Mouse (Mus musculus) limb, embryonic 14.5 days (tissue): Measurements from ENCODE around the gene Zc3h4. TPM values are rescaled to one million over a fixed set of nuclear protein-coding genes. Genes with fewer than 3 reads are reported as not detected.

Source experiments
- ATAC-seq: fragments of 200-750 bp; cut with Nextera tagmentation; 2 replicates; pipeline ENCODE4 v1.8.0; 2017; ENCODE audit warnings: low read depth, moderate number of reproducible peaks, moderate TSS enrichment; ENCODE audit not compliant: low FRiP score
- DNase-seq: peaks from one replicate; pipeline ENCODE4 v3.0.0-alpha.2; 2015; ENCODE audit warnings: low spot score
- H3K27ac ChIP-seq: fragments of 300-500 bp; sonication (generic); replicated peaks from 2 replicates; pipeline ENCODE4 v1.5.1; 2014; ENCODE audit warnings: low read depth, mild to moderate bottlenecking, low read length, moderate library complexity, mixed read lengths
- H3K27me3 ChIP-seq: fragments of 300-500 bp; sonication (generic); 2 replicates; pipeline ENCODE4 v1.6.1; 2014; ENCODE audit warnings: low read length, mixed read lengths; ENCODE audit not compliant: control insufficient read depth, insufficient read depth
- H3K36me3 ChIP-seq: fragments of 300-500 bp; sonication (generic); 2 replicates; pipeline ENCODE4 v1.6.1; 2014; ENCODE audit warnings: mild to moderate bottlenecking, low read length, moderate library complexity, mixed read lengths; ENCODE audit not compliant: control insufficient read depth, insufficient read depth
- H3K4me1 ChIP-seq: fragments of 300-500 bp; sonication (generic); 2 replicates; pipeline ENCODE4 v1.6.1; 2014; ENCODE audit warnings: antibody characterized with exemption, low read length, mixed read lengths; ENCODE audit not compliant: control insufficient read depth, insufficient read depth
- H3K4me2 ChIP-seq: fragments of 300-500 bp; sonication (generic); replicated peaks from 2 replicates; pipeline ENCODE4 v1.6.1; 2014; ENCODE audit warnings: low read depth, mild to moderate bottlenecking, low read length, moderate library complexity; ENCODE audit not compliant: severe bottlenecking
- H3K4me3 ChIP-seq: fragments of 300-500 bp; sonication (generic); replicated peaks from 2 replicates; pipeline ENCODE4 v1.5.1; 2014; ENCODE audit warnings: low read length
- H3K9ac ChIP-seq: fragments of 300-500 bp; sonication (generic); 2 replicates; pipeline ENCODE4 v1.6.1; 2014; ENCODE audit warnings: mild to moderate bottlenecking, low read depth, low read length, moderate library complexity; ENCODE audit not compliant: severe bottlenecking
- H3K9me3 ChIP-seq: fragments of 300-500 bp; sonication (generic); 2 replicates; pipeline ENCODE4 v1.6.1; 2016; ENCODE audit warnings: low read length; ENCODE audit not compliant: control insufficient read depth
- POLR2A ChIP-seq: fragments of 200-500 bp; IDR thresholded peaks from 2 replicates; pipeline ENCODE4 v1.8.0; 2012; ENCODE audit warnings: inconsistent platforms, mild to moderate bottlenecking, moderate library complexity, borderline replicate concordance; ENCODE audit not compliant: insufficient read depth, insufficient read length; ENCODE audit errors: extremely low read depth
- WGBS: fragments of 180-500 bp; shearing (Covaris S2); extraction: QIAGEN DNeasy Blood & Tissue Kit; methylation state at CpG from one replicate; pipeline ENCODE4 v1.1.7; 2014; 5-methylcytosine and 5-hydroxymethylcytosine counted together
- polyA plus RNA-seq, 2 experiments: library from polyadenylated mRNA; depleted of rRNA in 1 of 2; stranded (reverse) in 1 of 2; unstranded in 1 of 2; fragments of >200 nt; fragmentation: Nextera tagmentation in 1 of 2; extraction: Ambion mirVana in 1 of 2; gene quantifications; 2 replicates each; pipeline versions ENCODE4 v1.2.1 to v1.2.3; 2012 to 2014

The Zc3h4 gene
- polyA plus RNA-seq, 2 experiments: 15.7 to 49.1 TPM

GRCm38 (mm10) chr7:16451656-16452055 is 50.9 kb downstream of the Zc3h4 start:
- DNase-seq: no peak
- no peak for ATAC-seq
- no peak for TF ChIP-seq POLR2A

GRCm38 (mm10) chr7:16452587-16453073 is 51.9 kb downstream of the Zc3h4 start, which contains the start of gene Tmem160:
TSS of gene Tmem160 (plus strand) at chr7:16452779.
- H3K36me3 ChIP-seq: no peaks in the 10 kb centered on the region
- H3K27ac ChIP-seq: no peak within 1 kb of the TSS
- peak within 1 kb of the TSS; percentile 70 for H3K4me3 ChIP-seq
- H3K27me3 ChIP-seq: no peaks in the 10 kb centered on the region
- DNase-seq: peak; percentile 97
- 2% methylated on average over 17 of the region's 30 CpGs for WGBS
- H3K9ac ChIP-seq: peak within 1 kb of the TSS; percentile 60
- peak within 1 kb of the TSS; percentile 86 for H3K4me2 ChIP-seq
- peaks cover 7% of the 10 kb centered on the region for H3K4me1 ChIP-seq
- ATAC-seq: peak; percentile 99
- H3K9me3 ChIP-seq: no peaks in the 10 kb centered on the region
- no peak for TF ChIP-seq POLR2A

More at GRCm38 (mm10) chr7:16451656-16452055, 50.9 kb downstream of the Zc3h4 start:
- Histone ChIP-seq H3K4me3 (no peak overlapping the region), H3K4me1 (peaks cover 7% of the 10 kb centered on the region), H3K9me3 (no peaks in the 10 kb centered on the region), H3K9ac (no peak overlapping the region), H3K36me3 (no peaks in the 10 kb centered on the region), H3K27me3 (no peaks in the 10 kb centered on the region), H3K4me2 (no peak overlapping the region), H3K27ac (no peak overlapping the region)
- WGBS: 84% methylated on average over 6 of the region's 6 CpGs

DNA sequence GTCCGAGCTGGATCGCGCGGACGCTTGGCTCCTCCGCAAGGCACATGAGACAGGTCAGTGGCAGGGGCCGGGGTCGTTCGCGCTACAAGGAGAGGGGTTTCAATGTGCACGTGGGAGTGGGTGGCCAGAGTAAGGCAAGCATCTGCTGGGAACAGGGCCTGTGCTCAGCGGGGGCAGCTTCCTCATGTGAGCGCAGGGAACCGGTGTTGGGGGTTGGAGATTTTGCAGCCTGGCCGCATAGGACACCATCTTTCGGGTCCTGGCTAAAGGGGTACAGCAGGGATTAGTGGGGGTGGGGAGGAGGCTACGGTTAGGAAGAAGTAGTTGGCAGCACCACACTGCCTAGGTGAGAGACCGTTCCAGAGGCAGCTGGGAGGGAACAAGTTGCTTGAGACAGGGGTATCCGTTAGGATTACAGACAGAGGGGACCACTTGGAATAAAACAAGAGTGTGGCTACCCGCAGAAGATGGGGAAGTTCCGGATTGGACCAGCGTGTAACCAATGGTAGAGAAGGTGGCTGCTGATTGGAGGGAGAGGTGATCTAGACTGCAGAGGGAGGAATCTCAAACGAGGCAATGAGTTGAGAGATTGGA is 52.5 kb downstream of the Zc3h4 start:
- under 1% methylated on average over 23 of the region's 23 CpGs for WGBS
- H3K9ac ChIP-seq: peak overlapping the region; percentile 60
- DNase-seq: peak; percentile 56
- H3K4me2 ChIP-seq: peak overlapping the region; percentile 86
- H3K27me3 ChIP-seq: no peaks in the 10 kb centered on the region
- peak; percentile 64 for ATAC-seq
- H3K4me3 ChIP-seq: peak overlapping the region; percentile 70
- H3K4me1 ChIP-seq: peaks cover 7% of the 10 kb centered on the region
- TF ChIP-seq POLR2A: no peak
- no peaks in the 10 kb centered on the region for H3K36me3 ChIP-seq
- H3K9me3 ChIP-seq: no peaks in the 10 kb centered on the region
- no peak overlapping the region for H3K27ac ChIP-seq

DNA sequence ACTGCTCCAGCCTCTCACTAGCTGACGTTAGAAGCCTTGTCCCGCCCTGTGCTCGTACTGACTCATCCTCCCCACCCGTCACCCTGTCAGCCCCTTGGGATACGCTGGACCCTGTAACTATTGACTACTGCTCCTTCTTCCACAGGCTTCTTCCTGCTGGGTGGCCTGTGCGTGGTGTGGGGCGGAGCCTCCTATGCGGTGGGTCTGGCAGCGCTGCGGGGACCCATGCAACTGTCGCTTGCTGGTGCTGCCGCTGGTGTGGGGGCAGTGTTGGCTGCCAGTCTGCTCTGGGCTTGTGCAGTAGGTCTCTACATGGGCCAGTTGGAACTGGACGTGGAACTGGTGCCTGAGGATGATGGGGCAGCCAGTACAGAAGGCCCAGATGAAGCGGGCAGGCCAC is 54.3 kb downstream of the Zc3h4 start:
- H3K36me3 ChIP-seq: no peaks in the 10 kb centered on the region
- DNase-seq: no peak
- H3K4me2 ChIP-seq: no peak overlapping the region
- no peak for ATAC-seq
- 95% methylated on average over 14 of the region's 14 CpGs for WGBS
- H3K27ac ChIP-seq: no peak overlapping the region
- H3K9ac ChIP-seq: no peak overlapping the region
- no peaks in the 10 kb centered on the region for H3K27me3 ChIP-seq
- H3K4me1 ChIP-seq: peaks cover 7% of the 10 kb centered on the region
- H3K9me3 ChIP-seq: no peaks in the 10 kb centered on the region
- no peak overlapping the region for H3K4me3 ChIP-seq
- no peak for TF ChIP-seq POLR2A

DNA sequence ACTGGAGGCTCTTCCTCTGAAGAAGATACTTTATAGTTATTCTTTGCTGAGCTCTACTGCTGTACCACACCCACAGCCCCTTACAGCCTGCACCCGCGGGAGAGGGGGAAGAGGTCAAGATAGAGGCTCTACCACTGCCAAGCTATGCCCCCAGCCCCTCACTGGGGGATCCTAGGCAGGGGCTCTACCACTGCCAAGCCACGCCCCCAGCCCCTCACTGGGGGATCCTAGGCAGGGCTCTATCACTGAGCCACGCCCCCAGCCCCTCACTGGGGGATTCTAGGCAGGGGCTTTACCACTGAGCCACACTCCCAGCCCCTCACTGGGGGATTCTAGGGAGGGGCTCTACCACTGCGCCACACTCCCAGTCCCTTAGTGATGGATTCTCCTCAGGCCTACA is 55.6 kb downstream of the Zc3h4 start:
- no peak overlapping the region for H3K9ac ChIP-seq
- H3K4me3 ChIP-seq: no peak overlapping the region
- H3K9me3 ChIP-seq: no peaks in the 10 kb centered on the region
- TF ChIP-seq POLR2A: no peak
- no peaks in the 10 kb centered on the region for H3K27me3 ChIP-seq
- no peaks in the 10 kb centered on the region for H3K36me3 ChIP-seq
- DNase-seq (no peak), ATAC-seq (no peak)
- no peak overlapping the region for H3K4me2 ChIP-seq
- 91% methylated on average over 5 of the region's 5 CpGs for WGBS
- peaks cover 7% of the 10 kb centered on the region for H3K4me1 ChIP-seq
- no peak overlapping the region for H3K27ac ChIP-seq
